Mouse (Mus musculus) lung, postnatal 0 days (tissue): ENCODE data around the gene Ttc16.

ENCODE experiments used
- CTCF ChIP-seq: IDR thresholded peaks from 2 replicates; pipeline ENCODE4 v1.5.1; 2016; ENCODE audit warnings: antibody characterized with exemption, mild to moderate bottlenecking
- EP300 ChIP-seq: IDR thresholded peaks from 2 replicates; pipeline ENCODE4 v1.6.1; 2016; ENCODE audit warnings: antibody characterized with exemption, mild to moderate bottlenecking, control low read depth

DNA sequence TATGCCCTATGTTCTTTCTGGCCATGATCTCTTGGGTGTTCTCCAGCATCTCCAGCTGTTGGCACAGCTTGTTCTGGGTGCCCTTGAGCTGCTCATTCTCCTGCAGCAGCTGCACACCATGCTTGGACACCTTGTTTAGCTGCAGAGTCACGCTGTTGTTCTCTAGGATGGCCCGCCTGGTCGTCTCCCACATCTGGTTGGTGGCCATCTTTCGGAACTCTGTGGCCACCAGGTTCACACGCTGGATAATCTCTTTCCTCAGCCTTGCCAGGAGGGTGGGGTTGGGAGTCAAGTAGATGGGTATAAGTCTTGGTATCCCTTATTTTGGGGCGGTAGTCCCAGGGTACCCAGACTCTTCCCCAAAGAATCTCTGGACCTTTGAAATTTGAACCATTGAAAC, 4.3 kb upstream of the Ttc16 start:
- TF ChIP-seq EP300 (no peak), CTCF (no peak)
